Mouse (Mus musculus) neural tube, embryonic 15.5 days (tissue): ENCODE data around the gene Gm9508. TPM values are rescaled to one million over a fixed set of nuclear protein-coding genes. Genes with fewer than 3 reads are reported as not detected.

Source experiments
- ATAC-seq: fragments of 200-750 bp; cut with Nextera tagmentation; 2 replicates; pipeline ENCODE4 v1.8.0; 2017; ENCODE audit warnings: mild to moderate bottlenecking, moderate TSS enrichment, moderate library complexity; ENCODE audit not compliant: low FRiP score
- H3K27ac ChIP-seq: fragments of 300-500 bp; sonication (generic); replicated peaks from 2 replicates; pipeline ENCODE4 v1.5.1; 2015; ENCODE audit warnings: mild to moderate bottlenecking, inconsistent platforms
- H3K27me3 ChIP-seq: fragments of 300-500 bp; sonication (generic); replicated peaks from 2 replicates; pipeline ENCODE4 v1.6.1; 2015; ENCODE audit warnings: inconsistent platforms
- H3K36me3 ChIP-seq: fragments of 300-500 bp; sonication (generic); 2 replicates; pipeline ENCODE4 v1.6.1; 2015; ENCODE audit warnings: inconsistent platforms
- H3K4me1 ChIP-seq: fragments of 300-500 bp; sonication (generic); 2 replicates; pipeline ENCODE4 v1.6.1; 2015; ENCODE audit warnings: inconsistent platforms
- H3K4me2 ChIP-seq: fragments of 300-500 bp; sonication (generic); 2 replicates; pipeline ENCODE4 v1.6.1; 2015; ENCODE audit warnings: inconsistent platforms, mild to moderate bottlenecking, moderate library complexity
- H3K4me3 ChIP-seq: fragments of 300-500 bp; sonication (generic); replicated peaks from 2 replicates; pipeline ENCODE4 v1.5.1; 2015; ENCODE audit warnings: mild to moderate bottlenecking, inconsistent platforms
- H3K9ac ChIP-seq: fragments of 300-500 bp; sonication (generic); replicated peaks from 2 replicates; pipeline ENCODE4 v1.6.1; 2015; ENCODE audit warnings: mild to moderate bottlenecking, inconsistent platforms
- H3K9me3 ChIP-seq: fragments of 300-500 bp; sonication (generic); replicated peaks from 2 replicates; pipeline ENCODE4 v1.6.1; 2016; ENCODE audit warnings: inconsistent platforms
- WGBS: fragments of 180-500 bp; shearing (Covaris S2); methylation state at CpG from one replicate; pipeline ENCODE4 v1.1.7; 2015; ENCODE audit warnings: mixed read lengths; 5-methylcytosine and 5-hydroxymethylcytosine counted together
- polyA plus RNA-seq: library from polyadenylated mRNA; unstranded; fragments of >200 nt; fragmentation: Nextera tagmentation; extraction: Ambion mirVana; gene quantifications from 2 replicates; pipeline ENCODE4 v1.2.1, GENCODE M21; 2015

Gm9508 gene
- polyA plus RNA-seq, 1 experiment from 2014 or later, result not detected

GRCm38 (mm10) chr10:77666342-77666741 lies 30.7 kb downstream of the Gm9508 start:
- H3K4me2 ChIP-seq, result no peak overlapping the region
- ATAC-seq, result no peak
- H3K27me3 ChIP-seq, result peaks cover 4% of the 10 kb centered on the region; the same call in 1 of the 2 replicates
- no peaks in the 10 kb centered on the region for H3K9me3 ChIP-seq
- H3K9ac ChIP-seq, result no peak overlapping the region
- no peaks in the 10 kb centered on the region for H3K36me3 ChIP-seq
- no peak overlapping the region for H3K4me3 ChIP-seq
- 68% methylated on average over 8 of the region's 8 CpGs for WGBS
- H3K27ac ChIP-seq, result no peak overlapping the region
- H3K4me1 ChIP-seq, result no peaks in the 10 kb centered on the region; the same call in 1 of the 2 replicates

- Histone ChIP-seq H3K27ac (no peak overlapping the region), H3K9ac (no peak overlapping the region), H3K4me1 (no peaks in the 10 kb centered on the region; the same call in 1 of the 2 replicates), H3K4me3 (no peak overlapping the region), H3K4me2 (peak overlapping the region; percentile 40), H3K9me3 (no peaks in the 10 kb centered on the region), H3K27me3 (peaks cover 4% of the 10 kb centered on the region; the same call in 1 of the 2 replicates), H3K36me3 (no peaks in the 10 kb centered on the region)
- 35% methylated on average over 43 of the region's 43 CpGs for WGBS
- ATAC-seq, result no peak
Measured at GRCm38 (mm10) chr10:77663949-77664665, 32.9 kb downstream of the Gm9508 start.

DNA sequence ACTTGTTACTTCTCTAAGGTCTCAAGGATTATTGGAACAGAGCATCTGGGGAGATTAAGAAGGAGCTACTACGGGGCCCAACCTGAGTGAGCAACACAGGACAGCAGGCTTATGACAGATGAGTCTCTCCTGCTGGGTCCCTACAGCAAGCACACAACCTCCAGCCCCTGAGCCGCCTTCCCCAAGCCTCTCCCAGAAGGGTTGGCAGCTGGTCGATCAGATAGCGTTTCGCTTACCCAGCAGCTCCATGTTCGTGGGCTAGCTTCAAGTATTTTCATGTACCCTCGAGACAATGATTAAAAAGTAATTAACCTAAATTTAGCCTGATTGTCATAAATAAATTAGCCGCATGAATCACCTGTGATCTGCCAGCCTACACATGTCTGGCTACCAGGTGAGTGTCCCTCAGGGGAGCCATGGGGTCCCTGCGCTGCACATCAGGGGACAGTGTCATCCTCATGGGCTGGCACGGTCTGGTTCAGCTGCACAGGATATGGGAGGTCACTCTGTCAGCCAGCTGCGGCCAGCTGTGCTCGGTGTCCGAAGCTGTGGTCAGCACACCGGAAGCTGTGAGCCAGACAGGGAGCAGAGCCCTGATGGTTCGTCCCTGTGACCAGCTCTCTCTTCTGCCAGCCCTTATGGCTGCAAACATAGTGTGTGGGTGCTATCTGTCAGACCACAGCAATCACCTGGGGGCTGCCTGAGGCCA lies 38.6 kb downstream of the Gm9508 start:
- Histone ChIP-seq H3K27me3 (no peaks in the 10 kb centered on the region), H3K36me3 (no peaks in the 10 kb centered on the region), H3K9me3 (no peaks in the 10 kb centered on the region), H3K4me1 (peaks cover 6% of the 10 kb centered on the region), H3K9ac (no peak overlapping the region), H3K4me3 (no peak overlapping the region), H3K27ac (no peak overlapping the region), H3K4me2 (no peak overlapping the region)
- WGBS, result 45% methylated on average over 15 of the region's 15 CpGs
- ATAC-seq, result no peak

GRCm38 (mm10) chr10:77652046-77652445 lies 45.0 kb downstream of the Gm9508 start:
- Histone ChIP-seq H3K9ac (no peak overlapping the region), H3K4me2 (no peak overlapping the region), H3K4me3 (no peak overlapping the region), H3K9me3 (no peaks in the 10 kb centered on the region), H3K4me1 (peaks cover 10% of the 10 kb centered on the region), H3K27ac (no peak overlapping the region), H3K27me3 (no peaks in the 10 kb centered on the region), H3K36me3 (no peaks in the 10 kb centered on the region)
- WGBS, result 84% methylated on average over 9 of the region's 9 CpGs
- ATAC-seq, result no peak

DNA sequence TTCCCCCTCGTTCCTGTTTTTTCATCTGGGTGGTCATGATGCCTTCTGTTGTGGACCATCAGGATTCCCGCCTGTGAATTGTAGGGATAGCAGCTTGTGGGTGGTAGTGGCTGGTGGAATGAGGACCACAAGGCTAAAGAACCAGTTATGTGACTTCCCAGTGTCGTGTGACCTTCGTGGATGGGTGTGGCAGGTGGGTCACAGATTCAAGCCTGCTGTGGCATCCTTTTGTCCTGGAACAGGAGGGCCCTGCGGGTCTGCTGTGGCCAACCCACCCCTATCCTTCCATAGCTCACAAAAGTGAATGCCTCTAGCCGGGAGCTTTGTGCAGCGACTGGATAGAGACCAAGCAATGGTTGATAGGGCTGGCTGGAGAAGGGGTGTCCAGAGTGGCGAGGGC lies 49.1 kb downstream of the Gm9508 start:
- Histone ChIP-seq H3K27me3 (no peaks in the 10 kb centered on the region), H3K27ac (no peak overlapping the region), H3K4me3 (no peak overlapping the region), H3K9ac (no peak overlapping the region), H3K4me1 (peaks cover 10% of the 10 kb centered on the region), H3K36me3 (peaks cover 38% of the 10 kb centered on the region), H3K4me2 (no peak overlapping the region), H3K9me3 (no peaks in the 10 kb centered on the region)
- no peak for ATAC-seq
- 88% methylated on average over 8 of the region's 8 CpGs for WGBS

DNA sequence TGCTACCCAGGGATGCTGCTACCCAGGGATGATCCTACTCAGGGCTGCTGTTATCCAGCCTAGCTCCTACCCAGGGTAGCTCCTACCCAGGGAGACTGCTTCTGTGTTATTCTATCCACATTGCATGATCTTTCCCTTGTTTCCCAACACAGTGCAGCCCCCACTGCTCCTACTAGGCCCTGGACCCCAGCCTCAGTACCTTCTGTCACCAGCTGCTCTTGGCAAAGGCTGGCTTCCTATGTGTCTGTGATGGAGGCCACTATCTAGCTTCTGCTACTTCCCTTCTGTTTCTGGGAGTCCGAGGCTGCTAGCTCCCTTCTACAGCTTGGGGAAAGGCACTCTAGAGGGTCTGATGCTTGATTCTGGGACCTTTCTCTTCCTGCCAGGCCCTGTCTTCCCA lies 49.6 kb downstream of the Gm9508 start:
- no peaks in the 10 kb centered on the region for H3K27me3 ChIP-seq
- H3K27ac ChIP-seq, result no peak overlapping the region
- H3K9ac ChIP-seq, result no peak overlapping the region
- no peak overlapping the region for H3K4me3 ChIP-seq
- ATAC-seq, result no peak
- H3K36me3 ChIP-seq, result peaks cover 41% of the 10 kb centered on the region
- WGBS, result 88% methylated on average over 1 of the region's 1 CpGs
- H3K9me3 ChIP-seq, result no peaks in the 10 kb centered on the region
- no peak overlapping the region for H3K4me2 ChIP-seq
- peaks cover 10% of the 10 kb centered on the region for H3K4me1 ChIP-seq

Other genes starting within 250 kb of the Gm9508 start
- gene Fam207a, start 181.4 kb downstream of the Gm9508 start, polyA plus RNA-seq, result 42.4 and 42.6 TPM in 2 replicates
- 1.0 and 4.8 TPM in 2 replicates for gene Itgb2, start 167.0 kb downstream of the Gm9508 start, polyA plus RNA-seq
- gene Pttg1ip, start 115.5 kb downstream of the Gm9508 start, polyA plus RNA-seq, result 73.9 and 91.7 TPM in 2 replicates
- 275 and 286 TPM in 2 replicates for gene Sumo3, start 91.1 kb downstream of the Gm9508 start, polyA plus RNA-seq
- gene Gm49325, start 91.0 kb downstream of the Gm9508 start, polyA plus RNA-seq, result 1.4 and 2.4 TPM in 2 replicates
- gene Ube2g2, start 75.0 kb downstream of the Gm9508 start, polyA plus RNA-seq, result 77.1 and 79.6 TPM in 2 replicates
- gene Tspear, start 10.7 kb downstream of the Gm9508 start, polyA plus RNA-seq, result 1.6 and 1.9 TPM in 2 replicates
- gene Gm19402, start 6.5 kb downstream of the Gm9508 start, polyA plus RNA-seq, result not detected in 2 replicates
- gene Gm10272, start 9.4 kb upstream of the Gm9508 start, polyA plus RNA-seq, result not detected in 2 replicates
- not detected in 2 replicates for gene Gm10024, start 14.2 kb upstream of the Gm9508 start, polyA plus RNA-seq
- not detected in 2 replicates for gene Gm10142, start 18.6 kb upstream of the Gm9508 start, polyA plus RNA-seq
- gene Krtap12-1, start 23.4 kb upstream of the Gm9508 start, polyA plus RNA-seq, result not detected in 2 replicates
- gene Gm10100, start 29.3 kb upstream of the Gm9508 start, polyA plus RNA-seq, result not detected in 2 replicates
- not detected in 2 replicates for gene Gm18596, start 45.4 kb upstream of the Gm9508 start, polyA plus RNA-seq
- not detected in 2 replicates for gene Gm9736, start 54.1 kb upstream of the Gm9508 start, polyA plus RNA-seq
- not detected in 2 replicates for gene Gm3233, start 62.4 kb upstream of the Gm9508 start, polyA plus RNA-seq
- not detected in 2 replicates for gene Gm3238, start 74.1 kb upstream of the Gm9508 start, polyA plus RNA-seq
- not detected in 2 replicates for gene Gm7138, start 79.7 kb upstream of the Gm9508 start, polyA plus RNA-seq
- gene Gm3250, start 85.3 kb upstream of the Gm9508 start, polyA plus RNA-seq, result not detected in 2 replicates
- gene Gm7137, start 91.0 kb upstream of the Gm9508 start, polyA plus RNA-seq, result not detected in 2 replicates
- not detected in 2 replicates for gene Gm9639, start 97.8 kb upstream of the Gm9508 start, polyA plus RNA-seq
- not detected in 2 replicates for gene Gm19668, start 101.9 kb upstream of the Gm9508 start, polyA plus RNA-seq
- gene Gm9507, start 114.6 kb upstream of the Gm9508 start, polyA plus RNA-seq, result not detected in 2 replicates
- not detected in 2 replicates for gene Gm2696, start 117.4 kb upstream of the Gm9508 start, polyA plus RNA-seq
- not detected in 2 replicates for gene Krtap10-4, start 129.9 kb upstream of the Gm9508 start, polyA plus RNA-seq
- not detected in 2 replicates for gene Krtap10-10, start 138.7 kb upstream of the Gm9508 start, polyA plus RNA-seq
- gene Gm36176, start 149.6 kb upstream of the Gm9508 start, polyA plus RNA-seq, result not detected in 2 replicates
- 0.20 TPM in 1 of 2 replicates, not detected in the other for gene Gm10318, start 155.6 kb upstream of the Gm9508 start, polyA plus RNA-seq
- not detected in 2 replicates for gene Gm3285, start 164.7 kb upstream of the Gm9508 start, polyA plus RNA-seq
- gene Lrrc3, start 205.3 kb upstream of the Gm9508 start, polyA plus RNA-seq, result 19.0 and 22.8 TPM in 2 replicates